Mouse (Mus musculus): Measurements from ENCODE around the gene Tmem234. TPM values are rescaled to one million over a fixed set of nuclear protein-coding genes. Genes with fewer than 3 reads are reported as not detected.

The Tmem234 gene
- polyA plus RNA-seq, 2 experiments = 179 to 191 TPM

- Histone ChIP-seq H3K9me3 (ENCODE audit: control insufficient read depth, low read length) (no peaks in the 10 kb centered on the region), H3K27me3 (ENCODE audit: control insufficient read depth, insufficient read depth, low read length) (no peaks in the 10 kb centered on the region), H3K4me1 (ENCODE audit: control insufficient read depth, insufficient read depth, low read length) (peaks cover 19% of the 10 kb centered on the region), H3K4me2 (replicated peaks; ENCODE audit: low read depth, low read length, severe bottlenecking) (peak overlapping the region; percentile 88), H3K27ac (replicated peaks; ENCODE audit: low read depth, low read length) (peak overlapping the region; percentile 83), H3K9ac (ENCODE audit: low read depth, low read length, severe bottlenecking) (peak overlapping the region; percentile 76), H3K4me3 (replicated peaks; ENCODE audit: low read length) (peak overlapping the region; percentile 60), H3K36me3 (ENCODE audit: control insufficient read depth, insufficient read depth, low read length) (peaks cover 40% of the 10 kb centered on the region)
- 5% methylated on average over 6 of the region's 6 CpGs for WGBS
- ATAC-seq (ENCODE audit: low FRiP score, low read depth) (no peak), DNase-seq (ENCODE audit: low spot score) (peak; percentile 56)
- no peak for TF ChIP-seq POLR2A (IDR thresholded peaks at IDR 0.05; ENCODE audit: borderline replicate concordance, extremely low read depth, insufficient read depth, insufficient read length)
Observed at GRCm38 (mm10) chr4:129625029-129625370, 24.5 kb downstream of the Tmem234 start.

GRCm38 (mm10) chr4:129625496-129625895 lies 25.0 kb downstream of the Tmem234 start:
- H3K4me3 ChIP-seq (replicated peaks; ENCODE audit: low read length) = no peak overlapping the region
- H3K9ac ChIP-seq (ENCODE audit: low read depth, low read length, severe bottlenecking) = no peak overlapping the region
- TF ChIP-seq POLR2A (IDR thresholded peaks at IDR 0.05; ENCODE audit: borderline replicate concordance, extremely low read depth, insufficient read depth, insufficient read length) = no peak
- H3K36me3 ChIP-seq (ENCODE audit: control insufficient read depth, insufficient read depth, low read length) = peaks cover 45% of the 10 kb centered on the region
- H3K27me3 ChIP-seq (ENCODE audit: control insufficient read depth, insufficient read depth, low read length) = no peaks in the 10 kb centered on the region
- ATAC-seq (ENCODE audit: low FRiP score, low read depth) (no peak), DNase-seq (ENCODE audit: low spot score) (no peak)
- WGBS = 41% methylated on average over 4 of the region's 4 CpGs
- H3K4me2 ChIP-seq (replicated peaks; ENCODE audit: low read depth, low read length, severe bottlenecking) = peak overlapping the region; percentile 88
- H3K4me1 ChIP-seq (ENCODE audit: control insufficient read depth, insufficient read depth, low read length) = peaks cover 19% of the 10 kb centered on the region
- no peaks in the 10 kb centered on the region for H3K9me3 ChIP-seq (ENCODE audit: control insufficient read depth, low read length)
- no peak overlapping the region for H3K27ac ChIP-seq (replicated peaks; ENCODE audit: low read depth, low read length)

GRCm38 (mm10) chr4:129626035-129626434 lies 25.6 kb downstream of the Tmem234 start:
- no peak for TF ChIP-seq POLR2A (IDR thresholded peaks at IDR 0.05; ENCODE audit: borderline replicate concordance, extremely low read depth, insufficient read depth, insufficient read length)
- Histone ChIP-seq H3K9ac (ENCODE audit: low read depth, low read length, severe bottlenecking) (no peak overlapping the region), H3K36me3 (ENCODE audit: control insufficient read depth, insufficient read depth, low read length) (peaks cover 51% of the 10 kb centered on the region), H3K4me2 (replicated peaks; ENCODE audit: low read depth, low read length, severe bottlenecking) (no peak overlapping the region), H3K27me3 (ENCODE audit: control insufficient read depth, insufficient read depth, low read length) (no peaks in the 10 kb centered on the region), H3K4me3 (replicated peaks; ENCODE audit: low read length) (no peak overlapping the region), H3K27ac (replicated peaks; ENCODE audit: low read depth, low read length) (no peak overlapping the region), H3K9me3 (ENCODE audit: control insufficient read depth, low read length) (no peaks in the 10 kb centered on the region), H3K4me1 (ENCODE audit: control insufficient read depth, insufficient read depth, low read length) (peaks cover 19% of the 10 kb centered on the region)
- WGBS = 72% methylated on average over 6 of the region's 6 CpGs
- no peak for DNase-seq (ENCODE audit: low spot score)
- no peak for ATAC-seq (ENCODE audit: low FRiP score, low read depth)

- H3K4me1 ChIP-seq (ENCODE audit: control insufficient read depth, insufficient read depth, low read length) = no peaks in the 10 kb centered on the region
- WGBS = 81% methylated on average over 4 of the region's 4 CpGs
- no peaks in the 10 kb centered on the region for H3K9me3 ChIP-seq (ENCODE audit: control insufficient read depth, low read length)
- no peaks in the 10 kb centered on the region for H3K27me3 ChIP-seq (ENCODE audit: control insufficient read depth, insufficient read depth, low read length)
- peaks cover 99% of the 10 kb centered on the region for H3K36me3 ChIP-seq (ENCODE audit: control insufficient read depth, insufficient read depth, low read length)
- H3K9ac ChIP-seq (ENCODE audit: low read depth, low read length, severe bottlenecking) = no peak overlapping the region
- no peak overlapping the region for H3K4me2 ChIP-seq (replicated peaks; ENCODE audit: low read depth, low read length, severe bottlenecking)
- ATAC-seq (ENCODE audit: low FRiP score, low read depth) = no peak
- no peak overlapping the region for H3K4me3 ChIP-seq (replicated peaks; ENCODE audit: low read length)
- H3K27ac ChIP-seq (replicated peaks; ENCODE audit: low read depth, low read length) = no peak overlapping the region
- no peak for DNase-seq (ENCODE audit: low spot score)
- TF ChIP-seq POLR2A (IDR thresholded peaks at IDR 0.05; ENCODE audit: borderline replicate concordance, extremely low read depth, insufficient read depth, insufficient read length) = no peak
Observed at GRCm38 (mm10) chr4:129630944-129631343, 30.5 kb downstream of the Tmem234 start.

GRCm38 (mm10) chr4:129631867-129632266 lies 31.4 kb downstream of the Tmem234 start:
- DNase-seq (ENCODE audit: low spot score) (no peak), ATAC-seq (ENCODE audit: low FRiP score, low read depth) (no peak)
- Histone ChIP-seq H3K9me3 (ENCODE audit: control insufficient read depth, low read length) (no peaks in the 10 kb centered on the region), H3K4me2 (replicated peaks; ENCODE audit: low read depth, low read length, severe bottlenecking) (no peak overlapping the region), H3K9ac (ENCODE audit: low read depth, low read length, severe bottlenecking) (no peak overlapping the region), H3K27ac (replicated peaks; ENCODE audit: low read depth, low read length) (no peak overlapping the region), H3K36me3 (ENCODE audit: control insufficient read depth, insufficient read depth, low read length) (peaks cover 100% of the 10 kb centered on the region), H3K27me3 (ENCODE audit: control insufficient read depth, insufficient read depth, low read length) (no peaks in the 10 kb centered on the region), H3K4me1 (ENCODE audit: control insufficient read depth, insufficient read depth, low read length) (no peaks in the 10 kb centered on the region), H3K4me3 (replicated peaks; ENCODE audit: low read length) (no peak overlapping the region)
- 85% methylated on average over 12 of the region's 12 CpGs for WGBS
- TF ChIP-seq POLR2A (IDR thresholded peaks at IDR 0.05; ENCODE audit: borderline replicate concordance, extremely low read depth, insufficient read depth, insufficient read length) = no peak

GRCm38 (mm10) chr4:129633852-129634251 lies 33.4 kb downstream of the Tmem234 start:
- ATAC-seq (ENCODE audit: low FRiP score, low read depth) (no peak), DNase-seq (ENCODE audit: low spot score) (no peak)
- Histone ChIP-seq H3K9me3 (ENCODE audit: control insufficient read depth, low read length) (no peaks in the 10 kb centered on the region), H3K36me3 (ENCODE audit: control insufficient read depth, insufficient read depth, low read length) (peaks cover 97% of the 10 kb centered on the region), H3K27me3 (ENCODE audit: control insufficient read depth, insufficient read depth, low read length) (no peaks in the 10 kb centered on the region), H3K27ac (replicated peaks; ENCODE audit: low read depth, low read length) (no peak overlapping the region), H3K4me3 (replicated peaks; ENCODE audit: low read length) (no peak overlapping the region), H3K4me2 (replicated peaks; ENCODE audit: low read depth, low read length, severe bottlenecking) (no peak overlapping the region), H3K4me1 (ENCODE audit: control insufficient read depth, insufficient read depth, low read length) (peaks cover 4% of the 10 kb centered on the region), H3K9ac (ENCODE audit: low read depth, low read length, severe bottlenecking) (no peak overlapping the region)
- WGBS = 94% methylated on average over 6 of the region's 6 CpGs
- TF ChIP-seq POLR2A (IDR thresholded peaks at IDR 0.05; ENCODE audit: borderline replicate concordance, extremely low read depth, insufficient read depth, insufficient read length) = no peak

Data from limb, embryonic 14.5 days (tissue).